Mouse (Mus musculus) megakaryocyte, embryonic 14.5 days (primary cell): ENCODE data around the gene Cenpn.

ENCODE experiments used
- FLI1 ChIP-seq: IDR thresholded peaks from 2 replicates; pipeline ENCODE4 v1.6.1; 2012; ENCODE audit warnings: low read length, inconsistent platforms, mixed read lengths
- GATA1 ChIP-seq: IDR thresholded peaks from 3 replicates; pipeline ENCODE4 v1.6.1; 2012; ENCODE audit warnings: mixed read lengths, low read length, inconsistent platforms, borderline replicate concordance

DNA sequence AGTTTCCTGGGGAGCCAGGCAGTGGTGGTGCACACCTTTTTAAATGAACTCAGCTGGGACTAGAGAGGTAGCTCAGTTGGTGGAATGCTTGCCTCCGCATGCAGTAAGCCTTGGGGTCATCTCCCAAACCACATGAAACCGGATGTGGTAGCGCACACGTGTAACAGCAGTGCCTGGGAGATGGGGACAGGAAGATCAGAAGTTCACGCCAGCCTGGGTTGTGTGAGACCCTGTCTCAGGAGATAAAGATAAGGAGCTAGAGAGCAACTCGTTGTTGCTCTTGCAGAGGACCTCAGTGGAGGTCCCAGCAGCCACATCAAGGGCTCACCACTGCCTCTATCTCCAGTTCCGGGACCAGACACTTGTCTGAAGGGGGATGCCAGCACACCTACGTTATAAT is 2.0 kb downstream of the Cenpn start:
- TF ChIP-seq GATA1, result no peak
- no peak for TF ChIP-seq FLI1
